Mouse (Mus musculus) A20 (cell line): ENCODE measurements around the gene Slc41a3.

Experiments used
- DNase-seq: peaks from one replicate; pipeline ENCODE4 v3.0.0-alpha.2; 2011; ENCODE audit warnings: low read depth, low spot score

Gene Slc41a3

DNA sequence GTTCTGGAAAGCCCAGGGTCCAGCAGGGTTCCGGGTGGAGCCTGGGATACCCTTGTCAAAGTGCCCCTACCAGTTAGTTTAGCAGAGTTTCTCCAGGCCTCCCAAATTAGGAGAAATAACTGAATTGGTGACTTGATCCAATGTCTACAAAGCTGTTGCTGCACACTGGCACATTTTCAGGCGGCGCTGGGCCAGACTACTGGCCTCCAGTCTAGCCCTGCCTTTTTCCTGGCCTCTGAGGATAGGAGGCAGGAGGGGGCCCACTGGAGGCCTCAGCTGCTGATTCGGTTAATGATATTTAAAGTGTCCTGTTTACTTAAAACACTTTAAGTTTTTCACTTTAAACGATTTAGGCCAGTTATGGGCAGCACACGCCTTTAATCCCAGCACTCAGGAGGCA, 19.7 kb downstream of the Slc41a3 start:
- DNase-seq: no peak

DNA sequence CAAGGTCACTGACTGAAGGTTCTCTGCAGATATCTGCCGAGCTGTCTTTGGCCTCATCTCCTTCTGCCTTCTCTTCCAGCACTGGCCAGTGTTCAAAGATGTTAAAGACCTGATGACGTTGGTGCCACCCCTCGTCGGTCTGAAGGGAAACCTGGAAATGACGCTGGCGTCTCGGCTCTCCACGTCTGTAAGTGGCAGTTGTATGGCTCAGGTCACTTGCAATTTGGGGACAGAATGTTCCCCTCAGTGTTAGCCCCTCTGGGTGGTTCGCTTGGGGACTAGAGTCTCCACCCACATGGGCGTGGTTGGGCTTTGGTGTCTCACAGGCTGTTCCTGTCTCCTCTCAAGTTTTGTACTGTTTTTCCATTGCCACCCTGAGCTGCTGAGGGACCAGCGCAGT, 20.2 kb downstream of the Slc41a3 start:
- DNase-seq: no peak

DNA sequence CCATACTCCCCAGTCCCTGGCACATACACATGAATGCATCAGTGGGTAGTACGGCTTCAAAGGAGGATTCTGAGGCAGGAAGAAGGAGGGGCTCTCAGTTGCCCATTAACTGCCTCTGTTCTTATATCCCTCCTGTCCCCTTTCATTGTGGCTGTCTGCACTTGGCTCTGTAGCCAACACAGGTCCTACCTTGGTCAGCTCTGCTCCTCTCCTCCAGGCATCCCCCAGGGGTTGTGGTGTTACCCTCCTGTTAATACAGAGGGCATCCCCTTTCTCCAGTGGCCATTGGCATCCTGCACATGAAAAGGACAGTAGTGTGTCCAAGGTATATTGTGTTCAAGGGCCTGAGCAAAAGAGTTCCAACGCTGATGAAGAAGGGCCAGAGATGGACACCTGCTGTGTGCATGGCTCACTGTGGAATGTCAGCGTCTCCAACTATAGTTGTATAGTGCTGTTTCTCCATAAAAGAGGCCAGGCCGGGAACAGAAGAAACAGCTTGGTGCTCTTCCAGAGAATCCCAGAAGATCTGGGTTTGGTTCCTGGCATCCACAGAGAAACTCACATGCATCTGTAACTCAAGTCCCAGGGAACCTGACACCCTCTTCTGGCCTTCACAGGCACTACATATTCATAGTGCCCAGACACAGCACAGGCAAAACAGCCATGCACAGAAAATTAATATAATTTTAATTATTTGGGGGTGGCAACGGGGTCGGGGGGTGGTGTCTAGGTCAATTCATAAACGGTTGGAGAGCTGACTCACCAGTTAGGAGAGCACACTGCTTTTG, 20.9 kb downstream of the Slc41a3 start:
- no peak for DNase-seq

DNA sequence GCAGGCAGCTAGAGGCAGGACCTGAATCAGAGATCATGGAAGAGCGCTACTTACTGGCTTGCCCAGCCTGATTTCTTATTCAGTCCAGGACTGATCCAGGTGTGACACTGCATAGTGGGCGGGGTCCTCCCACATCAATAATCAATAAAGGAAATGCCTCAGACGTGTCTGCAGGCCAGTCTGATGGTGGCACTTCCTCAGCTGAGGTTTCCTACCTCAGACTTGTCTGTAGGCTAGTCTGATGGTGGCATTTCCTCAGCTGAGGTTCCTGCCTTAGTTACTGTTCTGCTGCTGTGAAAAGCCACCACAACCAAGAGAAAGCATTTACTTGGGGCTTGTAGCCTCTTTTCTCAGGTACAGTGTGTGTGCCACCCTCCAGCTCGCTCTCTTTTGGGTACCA, 23.0 kb downstream of the Slc41a3 start:
- no peak for DNase-seq

DNA sequence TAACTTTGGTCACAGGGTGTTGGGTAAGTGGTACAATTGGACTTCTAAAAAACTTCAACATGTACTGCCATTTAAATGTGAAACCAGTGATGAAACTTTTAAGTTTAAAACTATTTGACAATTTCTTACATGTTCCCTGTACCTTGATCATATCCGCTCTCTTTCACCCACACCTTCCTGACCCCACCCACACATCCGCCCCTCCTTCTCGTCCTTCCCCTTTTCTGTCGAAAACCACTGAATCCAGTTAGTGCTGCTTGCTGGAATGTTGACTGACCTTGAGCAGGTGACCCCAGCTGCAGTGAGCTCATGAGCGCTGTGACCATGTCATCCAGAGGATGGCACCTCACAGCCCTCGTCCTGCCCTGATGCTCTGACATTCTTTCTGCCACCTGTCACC, 25.0 kb downstream of the Slc41a3 start:
- DNase-seq: no peak

DNA sequence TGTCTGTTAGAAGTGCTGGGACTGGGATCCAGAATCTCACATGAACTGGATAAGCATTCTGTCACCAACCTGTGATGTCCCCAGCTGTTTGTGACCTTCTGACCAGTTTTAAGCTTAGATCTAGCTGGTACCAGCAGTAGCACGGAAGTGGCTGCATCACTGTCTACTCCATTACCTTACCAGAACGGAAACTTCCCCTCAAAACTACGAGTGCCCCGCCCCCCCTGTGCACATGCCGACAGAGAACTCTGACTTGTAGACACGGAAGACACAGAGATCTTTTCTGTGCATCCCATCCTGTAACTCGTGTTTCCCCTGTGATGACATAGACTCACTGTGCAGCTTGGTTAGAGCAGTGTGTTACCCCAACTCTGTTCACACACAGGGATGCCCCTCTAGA, 25.9 kb downstream of the Slc41a3 start:
- no peak for DNase-seq

DNA sequence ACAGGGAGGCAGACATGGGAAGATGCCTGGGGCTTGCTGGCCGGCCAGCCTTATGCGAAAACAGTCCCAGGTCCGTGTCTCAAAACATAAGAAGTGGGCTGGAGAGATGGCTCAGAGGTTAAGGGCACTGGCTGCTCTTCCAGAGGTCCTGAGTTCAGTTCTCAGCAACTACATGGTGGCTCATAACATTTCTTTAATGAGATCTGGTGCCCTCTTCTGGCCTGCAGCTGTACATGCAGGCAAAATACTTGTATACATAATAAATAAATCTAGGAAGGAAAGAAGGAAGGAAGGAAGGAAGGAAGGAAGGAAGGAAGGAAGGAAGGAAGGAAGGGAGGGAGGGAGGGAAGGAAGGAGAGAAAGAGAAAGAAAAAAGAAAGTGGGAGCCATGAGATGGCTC, 28.0 kb downstream of the Slc41a3 start:
- peak; percentile 24 for DNase-seq

DNA sequence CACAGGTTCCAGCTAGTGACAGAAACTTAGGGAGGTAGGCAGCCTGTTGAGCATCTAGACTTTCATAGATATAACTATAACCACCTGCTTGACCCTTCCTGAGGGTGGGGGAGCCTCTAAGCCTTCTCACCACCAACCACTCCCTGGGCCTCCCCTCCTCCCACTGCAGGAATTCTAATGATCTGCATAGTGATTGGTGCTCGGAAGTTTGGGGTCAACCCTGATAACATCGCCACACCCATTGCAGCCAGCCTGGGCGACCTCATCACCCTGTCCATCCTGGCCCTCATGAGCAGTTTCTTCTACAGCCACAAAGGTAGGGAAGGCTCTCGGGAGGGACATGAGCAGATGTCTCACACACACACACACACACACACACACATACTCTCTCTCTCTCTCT, 30.6 kb downstream of the Slc41a3 start:
- DNase-seq: no peak

DNA sequence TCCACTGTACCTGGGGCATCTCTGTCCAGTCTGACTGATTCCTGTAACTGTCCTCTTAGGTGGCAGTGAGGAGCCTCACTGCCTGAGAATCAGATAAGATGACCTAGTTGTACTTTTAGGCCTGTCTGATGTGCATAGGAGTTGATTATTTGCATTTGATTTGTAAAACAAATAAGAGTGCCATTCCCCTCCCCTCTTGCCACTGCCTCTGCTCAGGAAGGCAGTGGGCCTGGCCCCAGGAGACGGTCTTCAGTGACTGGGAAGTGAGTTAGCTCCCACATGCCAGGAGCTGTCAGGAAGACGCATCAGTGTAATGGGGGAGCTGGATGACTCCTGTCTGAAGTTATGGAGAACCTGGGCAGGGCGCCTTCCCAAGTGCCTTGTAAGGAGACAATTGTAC, 31.1 kb downstream of the Slc41a3 start:
- no peak for DNase-seq

DNA sequence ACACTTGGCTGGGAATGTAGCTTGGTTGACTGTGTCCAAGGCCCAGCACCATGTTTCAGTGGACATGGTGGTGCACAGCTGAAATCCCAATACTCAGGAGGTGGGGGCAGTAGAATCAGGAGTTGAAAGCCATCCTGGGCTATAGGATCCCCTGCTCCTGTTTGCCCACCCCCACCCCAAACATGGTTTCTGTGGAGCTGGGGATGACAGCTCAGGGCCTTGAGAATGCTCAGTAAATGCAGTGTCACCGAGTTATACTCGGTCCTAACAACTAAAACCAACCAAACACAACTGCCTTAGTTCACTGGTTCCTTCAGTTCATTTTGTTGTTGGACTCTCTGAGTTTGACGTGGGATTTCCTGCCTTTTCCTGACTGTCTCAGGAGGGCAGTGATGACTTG, 38.5 kb downstream of the Slc41a3 start:
- DNase-seq: no peak

DNA sequence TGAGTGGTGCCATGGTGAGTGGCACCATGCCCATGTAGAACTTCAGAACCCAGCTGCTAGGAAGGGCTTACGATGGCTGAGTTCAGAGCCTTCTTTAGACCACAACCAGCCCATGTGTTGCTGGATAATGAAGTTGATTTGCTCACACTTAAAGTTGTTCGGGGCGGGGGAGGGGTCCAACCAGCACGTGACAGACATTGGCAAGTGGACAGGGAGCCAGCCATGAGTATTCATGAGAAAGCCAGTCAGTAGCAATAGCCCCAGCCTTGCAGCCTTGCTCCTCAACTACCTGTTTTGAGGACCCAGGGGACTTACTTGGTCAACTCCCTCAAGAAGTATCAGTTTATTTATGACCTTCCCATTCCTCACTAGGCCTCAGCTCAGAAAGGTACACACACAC, 40.4 kb downstream of the Slc41a3 start:
- no peak for DNase-seq

DNA sequence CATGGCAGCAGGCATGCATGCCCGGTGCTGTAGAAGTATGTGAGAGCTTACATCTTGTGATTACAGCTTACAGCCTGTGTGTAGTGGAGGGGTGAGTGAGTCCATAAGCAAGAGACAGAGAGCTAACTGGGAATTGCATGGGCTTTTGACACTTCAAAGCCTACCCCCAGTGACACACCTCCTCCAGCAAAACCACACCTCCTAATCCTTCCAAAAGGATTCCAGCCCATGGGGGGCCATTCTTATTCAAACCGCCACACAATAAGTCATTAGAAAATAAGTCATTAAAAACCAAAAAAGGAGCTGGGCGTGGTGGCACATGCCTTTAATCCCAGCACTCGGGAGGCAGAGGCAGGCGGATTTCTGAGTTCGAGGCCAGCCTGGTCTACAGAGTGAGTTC, 43.9 kb downstream of the Slc41a3 start:
- no peak for DNase-seq

DNA sequence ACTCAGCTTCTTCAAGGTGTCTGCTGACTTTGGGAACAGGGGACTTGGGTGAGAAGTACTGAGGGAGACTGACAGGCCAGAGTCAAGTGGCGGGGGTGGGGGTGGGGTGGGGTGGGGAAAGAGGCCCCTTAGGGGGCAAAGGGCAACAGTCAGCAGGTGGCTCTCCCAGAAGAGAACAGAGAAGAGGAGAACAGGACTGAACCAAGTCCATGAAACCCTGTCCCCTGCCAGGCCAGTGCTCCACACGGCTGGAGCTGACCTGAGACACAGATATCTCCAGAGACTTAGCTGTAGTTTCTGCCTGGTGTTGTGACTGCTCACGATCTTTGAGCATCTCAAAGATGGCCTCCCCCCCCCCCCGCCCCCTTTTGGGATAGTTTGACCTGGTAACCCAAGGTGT, 44.8 kb downstream of the Slc41a3 start:
- DNase-seq: no peak

DNA sequence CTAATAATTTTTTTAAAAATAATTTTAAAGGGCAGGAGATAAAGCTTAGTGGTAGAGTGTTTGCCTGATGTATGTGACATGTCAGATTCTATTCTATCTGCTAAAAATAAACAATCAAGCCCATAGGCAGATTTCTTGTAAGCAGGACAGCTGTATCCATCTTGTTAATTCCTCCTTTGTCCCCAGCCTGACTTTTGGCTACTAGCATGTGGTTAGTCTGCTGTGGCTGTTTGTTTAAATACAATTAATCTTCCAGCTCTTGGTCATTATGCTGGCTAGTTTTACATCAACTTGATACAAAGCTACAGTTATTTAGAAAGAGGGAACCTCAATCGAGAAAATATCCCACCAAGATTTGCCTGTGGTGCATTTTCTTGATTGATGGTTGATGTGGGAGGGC, 46.1 kb downstream of the Slc41a3 start:
- no peak for DNase-seq

DNA sequence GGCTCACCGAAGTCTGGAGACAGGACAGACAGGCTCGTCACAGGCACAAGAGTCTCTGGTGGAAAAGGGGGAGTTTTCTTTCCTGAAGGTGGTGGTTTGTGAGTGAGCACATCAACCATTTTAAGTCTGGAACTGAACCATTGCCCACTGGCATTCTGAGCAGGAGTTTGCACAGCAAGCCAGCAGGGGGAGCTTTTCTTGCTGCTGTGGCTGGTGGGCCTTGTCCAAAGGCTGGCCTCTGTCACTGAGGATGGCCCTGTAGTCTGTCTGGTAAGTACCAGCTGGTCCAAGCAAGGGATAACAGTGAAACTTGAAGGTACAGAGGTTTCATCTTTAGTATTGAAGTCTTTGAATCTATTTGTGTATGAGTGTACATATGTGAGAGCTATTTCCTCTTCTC, 49.2 kb downstream of the Slc41a3 start:
- DNase-seq: peak; percentile 50

DNA sequence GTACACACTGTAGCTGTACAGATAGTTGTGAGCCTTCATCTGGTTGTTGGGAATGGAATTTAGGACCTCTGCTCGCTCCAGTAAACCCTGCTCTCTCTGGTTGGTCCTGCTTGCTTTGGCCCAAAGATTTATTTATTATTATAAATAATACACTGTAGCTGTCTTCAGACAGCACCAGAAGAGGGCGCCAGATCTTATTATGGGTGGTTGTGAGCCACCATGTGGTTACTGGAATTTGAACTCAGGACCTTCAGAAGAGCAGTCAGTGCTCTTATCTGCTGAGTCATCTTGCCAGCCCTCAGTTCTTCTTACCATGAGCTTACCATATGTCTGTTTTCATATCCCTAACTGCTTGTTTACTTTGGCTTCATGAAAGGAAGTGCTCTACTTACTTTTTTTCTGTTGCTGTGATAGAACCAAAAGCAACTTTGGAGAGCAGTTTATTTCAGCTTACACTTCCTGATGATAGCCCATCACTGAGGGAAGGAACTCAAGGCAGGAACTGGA, 51.9 kb downstream of the Slc41a3 start:
- peak; percentile 37 for DNase-seq

DNA sequence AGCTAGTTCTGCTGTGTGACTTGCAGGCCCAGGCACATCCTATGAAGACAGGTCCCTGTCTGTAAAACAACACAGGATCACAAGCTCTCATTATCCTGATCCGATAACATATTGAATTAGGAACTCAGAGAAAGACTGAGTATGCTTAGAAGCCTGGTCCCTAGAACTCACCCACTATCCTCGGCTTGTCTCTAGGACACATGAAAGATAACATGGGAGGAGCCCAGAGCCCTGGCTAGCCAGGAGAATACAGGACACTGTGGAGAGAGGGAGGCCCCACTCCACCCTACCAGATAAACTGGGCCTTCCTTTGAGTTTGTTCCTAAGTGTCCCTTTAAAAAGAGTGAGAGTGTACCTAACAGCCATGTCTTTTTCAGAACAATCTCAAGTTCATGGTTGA, 55.4 kb downstream of the Slc41a3 start:
- DNase-seq: no peak

DNA sequence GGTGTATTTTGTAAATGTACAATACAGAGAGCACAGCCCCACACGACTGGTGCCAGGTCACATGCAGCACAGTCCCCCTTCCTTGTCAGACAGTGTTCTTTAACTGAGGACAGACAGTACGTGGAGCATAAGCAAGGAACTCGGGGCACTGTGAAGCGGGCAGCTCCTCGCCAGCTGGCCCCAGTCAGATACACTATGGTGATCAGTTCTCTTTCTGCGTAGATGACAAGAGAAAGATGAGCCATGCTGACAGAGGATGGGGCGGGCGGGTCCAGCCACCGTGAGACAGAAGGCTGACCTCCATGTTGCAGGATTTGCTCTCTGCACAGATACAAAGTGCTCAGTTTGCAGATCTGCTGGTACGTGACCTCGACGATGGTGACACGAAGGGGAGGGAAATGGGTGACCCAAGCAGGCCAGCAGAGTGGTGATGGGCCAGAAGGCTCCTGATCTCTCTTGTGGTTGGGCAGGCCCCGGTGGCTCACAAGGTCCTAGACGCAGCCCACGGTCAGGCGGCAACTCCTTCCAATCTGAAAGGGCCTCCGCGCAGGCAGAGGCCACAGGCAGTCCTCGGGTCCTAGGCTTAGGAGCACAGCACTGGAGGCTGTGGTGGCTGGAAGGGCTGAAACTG, 56.0 kb downstream of the Slc41a3 start:
- DNase-seq: no peak

DNA sequence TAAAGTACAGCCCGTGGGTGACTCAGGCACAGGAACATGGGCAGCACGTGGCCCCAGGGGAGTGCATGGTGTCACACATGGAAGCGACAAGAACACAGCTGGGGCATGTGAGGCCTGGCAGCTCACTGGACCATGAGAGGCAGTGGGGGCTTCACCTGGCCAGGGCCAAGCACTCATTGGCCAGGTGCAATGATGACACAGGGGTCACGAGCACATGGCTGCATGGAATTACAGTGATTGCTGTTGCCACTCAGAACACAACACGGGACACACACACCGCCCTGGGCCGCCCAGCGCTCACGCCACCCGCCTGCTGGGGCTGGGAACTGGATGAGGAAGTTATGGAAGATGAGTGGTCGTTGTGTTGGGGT, 56.5 kb downstream of the Slc41a3 start:
- DNase-seq: peak; percentile 66

DNA sequence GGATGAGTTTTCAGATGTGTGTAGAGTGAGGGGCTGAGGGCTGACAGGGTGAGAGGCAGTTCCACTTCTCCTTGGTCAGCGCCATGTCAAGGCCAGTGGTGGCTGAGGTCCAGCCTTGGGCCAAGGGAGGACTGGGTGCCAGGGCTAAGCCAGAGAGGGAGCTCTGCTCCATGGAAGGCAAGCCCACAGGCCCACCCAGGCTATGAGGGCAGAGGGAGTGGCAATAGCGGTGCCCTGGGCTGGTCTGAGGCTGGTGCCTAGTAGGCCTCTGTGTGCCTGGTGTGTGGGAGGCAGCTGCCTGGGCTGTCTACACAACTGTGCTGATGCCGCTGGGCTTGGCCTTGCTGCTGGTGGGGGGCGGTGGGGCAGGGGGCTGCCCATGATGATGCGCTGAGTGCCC, 57.6 kb downstream of the Slc41a3 start:
- DNase-seq: no peak

DNA sequence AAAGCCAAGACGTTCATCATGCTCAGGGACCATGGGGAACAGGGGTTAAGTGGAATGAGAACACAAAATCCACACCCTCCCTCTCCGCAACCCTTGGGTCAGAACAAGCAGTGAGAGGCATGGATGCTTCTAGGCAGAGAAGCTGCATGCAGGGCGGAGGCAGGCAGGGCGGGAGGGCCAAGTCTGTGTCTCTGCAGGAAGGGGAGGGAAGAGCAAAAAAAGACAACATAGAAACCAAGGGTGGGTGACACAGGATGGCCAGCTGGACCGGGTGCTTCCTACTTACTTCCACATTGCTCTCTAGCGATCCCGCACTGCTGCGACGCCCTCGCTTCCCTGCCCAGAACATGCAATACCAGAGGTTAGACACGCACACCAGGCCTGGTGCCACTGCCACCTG, 59.2 kb downstream of the Slc41a3 start:
- DNase-seq: no peak

DNA sequence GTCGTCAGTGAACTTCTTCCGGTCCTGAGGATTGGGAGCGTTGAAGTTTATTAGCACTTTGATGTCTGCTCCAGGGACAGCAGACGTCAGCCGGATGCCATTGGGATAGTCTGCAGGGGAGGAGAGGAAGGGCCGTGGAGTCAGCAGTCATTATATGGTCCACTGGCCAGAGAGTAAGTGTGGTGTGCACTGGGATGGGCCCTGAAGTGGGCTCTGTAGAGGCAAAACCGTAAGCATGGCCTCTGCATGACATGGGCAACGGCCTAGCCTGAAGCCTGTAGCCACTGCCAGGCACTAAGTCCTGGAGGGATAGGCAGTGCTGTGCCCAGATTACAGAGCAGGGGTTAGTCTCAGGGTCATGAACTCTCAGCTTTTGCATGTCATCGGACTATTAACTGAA, 64.2 kb downstream of the Slc41a3 start:
- no peak for DNase-seq

DNA sequence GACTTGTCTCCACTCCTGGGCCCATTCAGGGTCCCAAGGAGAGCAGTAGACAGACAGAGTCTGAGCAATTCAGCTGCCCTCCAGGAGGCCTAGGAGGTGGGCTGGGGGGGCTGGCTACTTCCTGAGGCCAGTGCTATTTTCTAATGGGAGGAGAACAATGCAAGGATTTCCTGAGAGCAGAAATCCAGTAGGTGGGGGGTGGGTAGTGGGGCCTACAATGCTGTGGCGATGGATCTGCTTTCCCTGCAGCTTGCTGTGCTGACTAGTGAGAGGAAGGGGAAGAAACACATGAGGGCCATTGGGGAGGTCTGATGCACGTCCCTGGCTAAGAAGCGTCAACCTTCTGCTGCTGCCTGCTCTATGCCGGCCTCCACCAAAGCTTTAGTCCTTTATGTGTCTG, 74.2 kb downstream of the Slc41a3 start:
- no peak for DNase-seq

DNA sequence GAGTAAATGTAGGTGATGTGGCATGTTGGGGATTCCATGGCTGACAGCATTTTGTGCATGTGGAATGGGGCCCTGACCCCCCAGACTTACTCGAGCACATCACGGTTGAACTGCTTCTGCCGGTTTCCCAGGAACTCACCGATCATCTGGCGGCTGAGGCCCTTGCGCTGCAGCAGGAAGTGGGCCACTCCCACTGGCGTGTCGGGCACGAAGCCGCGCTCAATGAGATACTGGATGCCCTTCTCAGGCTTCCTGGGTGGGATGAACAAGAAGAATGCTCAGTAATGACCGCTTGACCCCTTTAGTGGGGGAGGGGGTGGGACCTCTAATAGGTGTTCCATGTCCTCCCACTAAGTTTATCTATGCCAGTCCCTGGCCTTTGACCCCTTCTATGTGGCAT, 75.9 kb downstream of the Slc41a3 start:
- DNase-seq: no peak
